Mouse (Mus musculus) MEL-GATA-1-ER (cell line): ENCODE results near the gene 1700086D15Rik.

Experiments
- DNase-seq: peaks from one replicate; pipeline ENCODE4 v3.0.0-alpha.2; 2012; ENCODE audit warnings: low read depth; ENCODE audit errors: extremely low read depth

Gene 1700086D15Rik

GRCm38 (mm10) chr11:65135251-65135739, 24.4 kb downstream of the 1700086D15Rik start:
- no peak for DNase-seq

GRCm38 (mm10) chr11:65133661-65134060, 26.0 kb downstream of the 1700086D15Rik start:
- DNase-seq = no peak

GRCm38 (mm10) chr11:65129110-65129509, 30.6 kb downstream of the 1700086D15Rik start:
- DNase-seq = no peak

- no peak for DNase-seq
Measured at GRCm38 (mm10) chr11:65128666-65129065, 31.0 kb downstream of the 1700086D15Rik start.

- no peak for DNase-seq
Measured at GRCm38 (mm10) chr11:65126566-65126965, 33.1 kb downstream of the 1700086D15Rik start.

- no peak for DNase-seq
Measured at GRCm38 (mm10) chr11:65124913-65125418, 34.7 kb downstream of the 1700086D15Rik start.

GRCm38 (mm10) chr11:65120276-65120675, 39.4 kb downstream of the 1700086D15Rik start:
- no peak for DNase-seq

GRCm38 (mm10) chr11:65115811-65116210, 43.9 kb downstream of the 1700086D15Rik start:
- DNase-seq = no peak

GRCm38 (mm10) chr11:65112086-65112485, 47.6 kb downstream of the 1700086D15Rik start:
- no peak for DNase-seq

GRCm38 (mm10) chr11:65111651-65112050, 48.0 kb downstream of the 1700086D15Rik start:
- no peak for DNase-seq

GRCm38 (mm10) chr11:65110058-65110457, 49.6 kb downstream of the 1700086D15Rik start:
- no peak for DNase-seq

- no peak for DNase-seq
Measured at GRCm38 (mm10) chr11:65107734-65108171, 51.9 kb downstream of the 1700086D15Rik start.

- DNase-seq = no peak
Measured at GRCm38 (mm10) chr11:65107151-65107550, 52.5 kb downstream of the 1700086D15Rik start.

- no peak for DNase-seq
Measured at GRCm38 (mm10) chr11:65104076-65104475, 55.6 kb downstream of the 1700086D15Rik start.
